Mouse (Mus musculus): ENCODE measurements around the gene Sf3a2.

Sf3a2 gene

GRCm38 (mm10) chr10:80845055-80845693 is 47.2 kb downstream of the Sf3a2 start:
- DNase-seq (ENCODE audit: low read depth, low spot score) = no peak

- DNase-seq (ENCODE audit: low read depth, low spot score) = no peak
Observed at GRCm38 (mm10) chr10:80845732-80846131, 47.7 kb downstream of the Sf3a2 start.

GRCm38 (mm10) chr10:80848571-80848970 is 50.6 kb downstream of the Sf3a2 start:
- peak; percentile 30 for DNase-seq (ENCODE audit: low read depth, low spot score)

Data from mesoderm, embryonic 11.5 days (tissue).